Mouse (Mus musculus) left cerebral cortex, adult 18-20 months (tissue): ENCODE results near the gene Ercc4. TPM values are rescaled to one million over a fixed set of nuclear protein-coding genes. Genes with fewer than 3 reads are reported as not detected.

Experiments
- DNase-seq, 2 experiments: peaks; one replicate each; pipeline ENCODE4 v3.0.0; 2021 to 2022; ENCODE audit warnings: low spot score in 2 of 2, mixed read lengths in 1 of 2
- total RNA-seq, 2 experiments: library from RNA; stranded (reverse); gene quantifications; 2 replicates each; pipeline ENCODE4 v1.2.3; 2021

Gene Ercc4
- total RNA-seq, 2 experiments from 2014 or later, result 24.3 to 24.5 TPM

DNA sequence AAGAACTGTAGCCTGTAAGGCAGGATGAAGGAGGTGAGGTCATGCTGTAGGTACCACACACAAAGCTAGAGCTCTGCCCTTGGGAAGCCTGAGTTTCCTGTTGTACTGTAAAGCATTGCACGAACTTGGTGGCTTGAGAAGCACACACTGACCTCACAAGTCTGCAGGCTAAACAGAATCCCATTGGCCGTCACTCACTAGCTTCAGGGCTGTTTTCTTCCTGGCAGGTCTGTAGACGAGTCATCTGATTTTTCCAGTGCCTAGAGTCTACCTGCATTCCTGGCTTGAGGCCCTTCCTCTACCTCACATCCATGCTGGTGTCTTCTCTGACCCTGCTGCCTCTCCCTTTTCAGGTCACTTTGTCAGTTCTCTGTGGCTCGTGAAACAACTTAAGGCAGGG, 36.7 kb downstream of the Ercc4 start:
- no peak for DNase-seq

DNA sequence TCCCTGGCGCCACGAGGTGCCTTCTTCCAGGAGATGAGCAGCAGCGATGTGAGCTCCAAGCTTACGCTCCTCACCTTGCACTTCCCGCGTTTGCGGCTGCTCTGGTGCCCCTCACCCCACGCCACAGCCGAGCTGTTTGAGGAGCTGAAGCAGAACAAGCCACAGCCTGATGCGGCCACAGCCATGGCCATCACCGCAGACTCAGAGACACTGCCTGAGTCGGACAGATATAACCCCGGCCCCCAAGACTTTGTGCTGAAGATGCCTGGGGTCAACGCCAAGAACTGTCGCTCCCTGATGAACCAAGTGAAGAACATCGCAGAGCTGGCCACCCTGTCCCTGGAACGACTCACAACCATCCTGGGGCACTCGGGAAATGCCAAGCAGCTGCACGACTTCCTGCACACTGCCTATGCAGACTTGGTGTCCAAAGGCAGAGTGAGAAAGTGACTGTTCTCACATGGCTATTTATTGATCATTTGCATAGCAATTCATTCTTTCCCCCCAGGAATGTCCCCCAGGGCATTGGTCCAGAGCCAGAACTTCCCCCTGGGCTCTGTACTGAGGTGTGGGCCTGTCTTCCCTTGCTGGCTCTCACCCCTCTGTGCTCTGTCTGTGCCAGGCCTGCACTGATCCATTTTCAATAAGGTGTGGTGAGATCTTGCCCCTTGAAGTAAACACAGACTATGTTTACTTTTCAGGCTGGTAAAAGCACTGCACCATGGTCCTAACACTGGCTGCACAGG, 38.5 kb downstream of the Ercc4 start:
- DNase-seq, result no peak

DNA sequence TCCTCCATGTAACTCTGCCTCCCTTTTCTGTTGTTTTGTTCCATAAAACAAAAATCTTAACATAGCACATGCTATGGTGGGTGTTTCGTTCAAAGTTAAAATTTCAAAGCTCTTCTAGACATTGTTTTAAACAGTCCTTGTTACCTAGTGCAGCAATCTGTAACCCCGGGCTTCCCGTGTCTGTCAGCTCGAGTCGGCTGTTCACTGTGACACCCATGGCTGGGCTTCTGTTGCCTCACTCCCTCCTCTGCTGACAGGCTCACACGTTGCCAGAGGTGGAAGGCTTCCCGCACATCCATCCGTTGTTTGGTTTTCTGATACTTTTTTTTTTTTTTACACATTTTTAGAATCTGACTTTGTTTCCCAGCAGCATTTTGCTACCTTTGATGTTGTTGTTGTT, 40.5 kb downstream of the Ercc4 start:
- DNase-seq, result no peak

DNA sequence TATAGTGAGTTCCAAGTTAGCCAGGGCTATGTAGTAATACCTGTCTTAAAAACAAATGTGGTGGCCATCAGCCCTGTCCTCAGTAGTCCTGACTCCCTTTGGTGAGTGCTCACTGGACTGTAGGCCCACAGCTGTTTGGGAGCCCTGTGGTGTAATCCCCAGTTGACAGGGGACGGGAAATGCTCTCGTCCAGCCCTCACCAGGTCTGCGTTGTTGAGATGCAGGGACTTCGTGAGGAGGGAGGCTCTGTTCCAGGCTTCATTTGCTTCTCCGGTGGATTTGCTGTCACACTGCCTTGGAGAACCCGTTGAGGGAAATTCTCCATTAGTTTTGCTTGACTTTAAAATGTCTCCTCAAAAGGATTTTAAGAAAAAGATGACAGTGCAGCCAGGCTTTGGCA, 41.3 kb downstream of the Ercc4 start:
- DNase-seq, result no peak

DNA sequence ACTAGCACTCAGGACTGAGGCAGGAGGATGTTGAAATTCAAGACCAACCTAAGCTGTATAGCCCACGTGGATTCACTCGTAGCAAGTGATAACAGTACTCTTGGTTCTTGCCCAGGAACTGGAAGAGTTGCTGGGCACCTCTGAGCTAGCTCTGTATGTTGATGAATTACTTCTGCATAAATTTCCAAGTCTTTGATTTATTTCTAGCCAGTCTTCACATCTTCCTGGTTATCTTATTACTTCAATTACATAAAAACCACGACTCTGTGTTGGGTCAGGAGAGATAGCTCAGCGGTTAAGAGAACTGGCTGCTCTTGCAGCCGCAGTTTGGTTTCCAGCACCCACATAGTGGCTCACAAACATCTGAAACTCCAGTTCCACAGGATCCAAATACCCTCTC, 43.0 kb downstream of the Ercc4 start:
- no peak for DNase-seq

DNA sequence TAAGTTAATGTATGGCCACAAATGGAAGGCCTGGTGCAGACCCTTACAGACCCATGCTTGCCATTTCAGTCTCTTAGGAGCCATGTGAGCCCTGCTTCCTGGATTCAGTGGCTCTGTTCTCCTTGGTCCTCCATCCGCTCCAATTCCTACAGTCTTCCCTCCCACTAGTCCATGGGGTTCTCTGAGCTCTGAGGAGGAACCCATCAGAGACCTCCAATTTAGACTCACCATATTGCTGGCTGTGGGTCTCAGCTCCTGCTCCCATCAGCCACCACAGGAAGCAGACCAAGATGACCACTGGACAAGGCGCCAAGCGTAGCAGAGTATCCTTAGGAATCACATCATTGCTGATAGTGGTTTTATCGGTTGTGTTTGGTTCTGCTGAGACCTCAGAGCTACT, 43.7 kb downstream of the Ercc4 start:
- no peak for DNase-seq

DNA sequence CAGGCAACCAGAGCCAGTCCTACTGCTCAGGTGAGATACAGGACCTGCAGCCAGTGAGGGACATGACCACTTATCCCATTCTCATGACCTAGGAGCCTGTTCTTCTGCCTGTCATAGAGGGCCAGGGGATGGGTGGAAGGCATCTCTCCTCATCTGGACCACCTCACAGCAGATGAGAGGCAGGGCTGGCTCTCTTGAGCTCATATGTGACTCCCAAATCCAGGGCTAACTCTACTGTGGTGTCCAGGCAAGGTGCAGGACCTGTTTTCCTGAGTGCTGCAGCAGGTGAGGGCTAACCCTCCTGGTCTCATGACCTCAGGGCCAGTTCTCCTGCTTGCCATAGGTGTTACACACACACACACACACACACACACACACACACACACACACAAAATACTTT, 44.9 kb downstream of the Ercc4 start:
- DNase-seq, result no peak

DNA sequence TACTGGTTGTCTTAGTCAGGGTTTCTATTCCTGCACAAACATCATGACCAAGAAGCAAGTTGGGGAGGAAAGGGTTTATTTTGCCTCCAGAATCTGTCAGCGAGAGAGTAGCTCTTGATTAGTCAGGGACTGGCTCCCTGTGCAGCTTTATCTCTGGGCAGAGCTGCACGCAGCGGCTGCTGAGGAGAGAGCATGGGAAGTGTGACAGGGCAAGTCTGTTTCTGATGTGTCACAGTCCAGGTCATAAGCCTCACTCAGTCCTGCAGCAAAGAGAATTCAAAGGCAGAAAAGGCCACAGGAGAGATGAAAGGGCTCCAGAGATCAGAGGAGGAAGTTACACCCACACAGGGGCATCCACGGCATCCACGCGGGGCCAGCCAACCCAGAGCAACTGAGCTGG, 47.8 kb downstream of the Ercc4 start:
- no peak for DNase-seq

DNA sequence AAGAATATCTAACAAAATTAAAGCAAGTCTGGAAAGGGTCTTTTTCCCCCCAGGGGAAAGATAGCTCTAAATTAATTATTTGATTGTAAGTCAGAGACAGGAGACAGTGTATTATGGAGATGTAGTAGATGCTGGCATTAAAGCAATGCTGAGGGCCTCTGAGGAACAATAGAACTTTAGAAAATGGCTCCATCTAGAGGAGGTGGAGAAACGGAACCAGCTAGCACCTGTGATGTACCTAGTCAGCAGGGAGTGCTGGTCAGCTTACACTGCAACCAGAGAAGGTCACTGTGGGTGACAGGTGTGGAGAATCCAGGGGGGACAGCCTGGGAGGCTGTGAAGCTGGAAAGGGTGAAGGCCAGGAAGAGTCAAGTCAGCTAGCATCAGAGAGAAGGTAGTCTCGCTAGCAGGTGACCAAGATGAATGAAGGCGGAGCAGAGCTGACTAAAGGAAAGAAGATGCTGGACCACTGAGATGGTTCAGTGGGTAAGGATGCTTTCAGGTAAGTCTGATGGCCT, 48.7 kb downstream of the Ercc4 start:
- DNase-seq, result no peak

DNA sequence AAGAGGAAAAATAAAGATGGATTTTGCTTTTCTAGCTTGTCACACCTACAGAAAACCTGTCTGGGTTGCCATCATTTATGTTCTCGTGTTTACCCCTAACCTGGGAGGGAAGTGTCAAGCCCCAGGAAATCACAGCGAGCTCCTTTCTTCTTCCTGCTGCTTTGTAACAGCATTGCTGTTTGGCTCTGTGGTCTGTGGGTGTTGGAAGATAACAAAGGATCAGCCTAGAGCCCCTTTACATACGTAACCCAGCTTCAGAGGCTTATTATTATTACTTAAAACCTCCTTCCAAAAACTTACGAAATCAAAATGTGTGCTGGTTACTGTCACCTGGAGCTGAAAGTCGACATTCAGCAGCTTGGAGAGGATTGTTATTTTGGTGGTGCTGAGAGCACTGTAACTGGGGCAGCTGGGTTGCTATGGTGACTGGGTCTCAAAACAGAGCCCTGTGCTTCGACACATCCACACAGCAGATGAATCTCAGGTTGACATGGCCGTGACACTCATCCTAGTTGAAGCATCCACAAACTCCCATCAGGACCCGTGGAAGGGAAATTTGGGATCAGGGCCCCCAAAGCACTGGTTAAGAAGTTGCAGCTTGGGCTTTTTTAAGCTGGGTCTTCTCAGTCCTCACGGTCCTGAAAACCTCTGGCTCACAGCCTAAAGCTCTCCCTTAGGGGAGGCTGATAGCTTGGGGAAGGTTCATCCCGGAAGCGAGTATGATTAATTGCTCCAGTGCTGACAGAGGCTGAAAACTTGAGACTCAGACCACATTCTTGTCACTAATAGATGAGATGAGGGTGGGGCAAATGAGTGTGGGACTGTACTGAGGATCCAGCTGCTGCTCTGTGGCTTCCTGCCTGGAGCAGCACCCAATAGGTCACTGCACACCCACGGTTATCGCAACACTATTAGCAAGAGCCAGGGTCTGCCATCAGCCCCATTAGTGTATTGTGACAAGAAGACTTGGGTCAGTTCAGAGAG, 49.7 kb downstream of the Ercc4 start:
- peak; percentile 40 to 74 for DNase-seq

DNA sequence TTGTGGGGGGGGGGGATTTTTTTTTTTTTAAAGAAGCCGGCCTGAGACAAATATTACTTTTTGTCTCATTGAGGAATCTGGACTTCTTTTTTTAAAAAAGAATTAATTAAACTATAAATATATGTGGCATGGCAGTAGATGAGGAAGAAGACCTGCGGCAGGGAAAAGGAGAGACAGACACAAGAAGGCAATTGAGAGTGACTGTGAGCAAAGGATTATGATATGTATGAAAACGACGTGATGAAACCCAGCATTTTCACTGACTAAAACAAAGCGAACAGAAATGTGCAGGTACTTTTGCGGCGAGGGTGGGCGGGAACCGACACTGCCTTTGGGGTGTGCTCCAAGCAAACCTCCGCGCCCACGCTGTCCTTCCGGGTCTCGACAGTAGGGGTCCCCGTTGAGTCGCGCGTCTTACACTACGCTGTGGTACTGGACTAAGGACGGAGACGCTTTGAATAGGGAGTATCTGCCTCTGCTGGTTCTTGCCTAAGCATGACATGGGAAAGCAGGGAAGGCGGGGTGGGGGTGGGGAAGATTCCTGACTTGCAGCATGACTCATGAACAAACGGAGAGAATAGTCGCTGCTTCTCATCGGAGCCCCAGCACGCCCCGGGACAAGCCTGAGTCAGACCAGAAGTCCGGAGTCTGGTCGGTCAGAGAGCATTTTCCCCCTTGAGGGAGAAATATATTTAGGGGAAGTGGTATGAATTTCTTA, 50.6 kb downstream of the Ercc4 start:
- DNase-seq, result peak; percentile 95 to 96

DNA sequence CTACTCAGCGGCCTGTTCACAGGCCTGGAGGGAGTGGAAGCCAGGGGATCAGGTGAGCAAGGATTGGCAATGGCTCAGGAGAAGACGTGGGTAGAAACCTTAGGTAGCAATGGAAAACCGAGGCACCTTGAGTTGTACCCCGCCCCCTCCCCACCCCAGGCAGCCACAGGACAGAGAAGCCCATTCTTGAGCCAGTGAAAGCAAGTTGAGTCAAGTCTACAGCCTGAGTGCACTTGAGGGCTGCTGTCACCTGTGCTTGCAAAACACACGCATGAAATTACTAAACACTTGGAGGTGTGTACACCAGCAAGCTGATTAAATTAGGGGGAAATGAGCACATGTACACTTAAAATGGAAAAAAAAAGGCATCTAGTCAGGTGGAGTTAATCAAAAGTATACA, 52.0 kb downstream of the Ercc4 start:
- no peak for DNase-seq

DNA sequence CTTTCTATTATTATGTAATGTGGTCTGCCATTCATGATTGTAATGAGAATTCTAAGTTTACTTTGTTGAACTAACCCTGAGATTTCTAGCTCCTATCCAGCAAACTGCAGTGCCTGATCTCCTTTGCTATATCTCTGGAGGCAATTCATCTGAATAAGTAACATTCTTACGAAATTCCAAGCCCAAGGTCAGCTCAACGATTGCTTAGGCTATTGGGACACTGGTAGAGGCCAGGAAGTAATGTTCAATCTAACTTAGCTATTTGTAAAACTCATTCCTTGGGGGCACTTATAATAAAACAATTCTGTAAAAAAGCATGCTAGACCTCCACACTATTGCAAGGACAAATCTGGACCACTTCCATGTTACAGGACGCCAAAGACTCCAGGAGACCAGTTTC, 58.2 kb downstream of the Ercc4 start:
- no peak for DNase-seq

DNA sequence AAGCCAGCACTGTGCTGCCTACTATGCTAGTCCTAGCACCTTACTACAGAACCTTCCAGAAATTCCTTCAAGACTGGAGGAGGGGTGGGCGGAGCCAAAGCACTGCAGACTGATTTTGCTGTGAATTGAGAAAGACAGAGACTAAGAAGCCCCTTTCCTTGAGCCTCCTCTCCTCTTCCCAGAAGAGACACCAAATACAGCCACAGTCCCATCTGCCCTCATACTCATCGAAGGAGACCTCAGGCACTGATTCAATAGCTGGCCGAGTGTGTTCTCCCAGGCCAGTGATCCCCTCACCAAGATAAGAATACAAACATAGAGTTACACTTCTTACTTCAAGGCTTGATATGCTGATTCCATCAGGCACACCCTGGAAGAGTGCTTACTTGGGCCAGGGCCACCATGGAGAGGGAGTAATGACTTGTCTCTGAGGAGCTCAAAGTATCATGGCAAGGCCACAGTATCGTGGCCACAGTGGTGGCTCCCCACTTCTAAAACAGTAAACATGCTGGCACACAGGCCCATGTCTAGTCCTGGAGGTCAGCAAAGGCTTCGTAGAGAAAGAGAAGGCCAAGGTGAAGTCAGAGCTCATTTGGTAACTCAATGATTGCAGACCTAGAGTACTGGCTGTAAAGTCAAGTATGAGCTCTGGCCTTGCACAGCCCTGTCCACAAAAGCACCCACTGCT, 63.7 kb downstream of the Ercc4 start:
- no peak for DNase-seq

DNA sequence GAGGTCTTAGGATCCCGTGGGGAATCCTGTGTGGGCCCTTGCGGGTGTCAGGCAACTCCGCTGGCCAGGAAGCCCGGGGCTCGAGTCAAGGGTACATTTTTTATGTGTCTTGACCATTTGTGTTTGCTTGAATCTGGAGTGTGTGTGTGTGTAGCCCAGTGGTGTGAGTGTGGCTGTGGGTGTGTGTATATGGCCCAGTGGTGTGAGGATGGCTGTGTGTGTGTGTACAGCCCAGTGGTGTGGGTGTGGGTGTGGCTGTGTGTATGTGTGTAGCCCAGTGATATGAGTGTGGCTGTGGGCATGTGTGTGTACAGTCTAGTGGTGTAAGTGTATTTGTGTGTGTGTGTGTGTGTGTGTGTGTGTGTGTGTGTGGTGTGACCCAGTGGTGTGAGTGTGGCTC, 73.0 kb downstream of the Ercc4 start:
- DNase-seq, result no peak

DNA sequence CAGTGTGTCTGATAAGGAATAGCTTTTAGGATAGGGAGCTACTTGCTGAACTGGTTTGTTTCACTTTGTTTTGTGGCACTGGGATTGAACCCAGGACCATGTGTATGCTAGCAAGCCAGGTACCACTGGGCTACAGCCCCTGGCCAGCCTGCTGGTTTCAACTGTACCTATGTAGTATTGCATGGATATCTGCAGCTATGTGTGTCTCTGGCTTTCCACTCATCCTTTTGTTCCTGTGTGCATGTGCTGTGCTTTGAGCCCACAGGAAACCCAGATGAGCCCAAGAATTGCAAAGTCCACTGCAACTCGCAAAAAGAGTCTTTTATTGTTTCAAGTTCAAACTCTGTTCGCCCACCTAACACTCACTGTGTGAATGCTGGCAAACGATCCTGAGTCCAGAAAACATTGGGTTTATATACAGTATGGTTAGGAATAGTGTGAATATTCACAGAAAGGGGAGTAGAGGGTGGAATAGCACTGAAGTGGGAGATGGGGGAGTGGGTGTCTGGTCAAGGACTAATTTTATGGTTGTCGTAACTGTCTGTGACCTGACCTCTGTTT, 73.8 kb downstream of the Ercc4 start:
- no peak for DNase-seq

DNA sequence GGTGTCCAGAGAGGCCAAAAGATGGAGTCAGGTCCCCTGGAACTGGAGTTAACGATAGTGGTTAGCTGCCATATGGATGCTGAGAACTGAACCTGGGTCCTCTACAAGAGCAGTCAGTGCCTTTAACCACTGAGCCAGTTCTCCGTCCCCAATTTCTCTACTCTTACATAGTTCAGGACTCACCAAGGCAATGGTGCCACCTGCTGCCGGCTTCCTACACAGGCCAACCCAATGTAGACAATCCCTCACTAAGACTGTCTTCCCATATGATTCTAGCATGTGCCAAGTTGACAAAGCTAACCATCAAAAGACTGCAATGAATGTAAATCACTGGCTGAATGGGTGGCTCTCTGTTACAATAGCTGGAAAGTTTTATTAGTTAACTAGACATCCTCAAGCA, 74.9 kb downstream of the Ercc4 start:
- no peak for DNase-seq

DNA sequence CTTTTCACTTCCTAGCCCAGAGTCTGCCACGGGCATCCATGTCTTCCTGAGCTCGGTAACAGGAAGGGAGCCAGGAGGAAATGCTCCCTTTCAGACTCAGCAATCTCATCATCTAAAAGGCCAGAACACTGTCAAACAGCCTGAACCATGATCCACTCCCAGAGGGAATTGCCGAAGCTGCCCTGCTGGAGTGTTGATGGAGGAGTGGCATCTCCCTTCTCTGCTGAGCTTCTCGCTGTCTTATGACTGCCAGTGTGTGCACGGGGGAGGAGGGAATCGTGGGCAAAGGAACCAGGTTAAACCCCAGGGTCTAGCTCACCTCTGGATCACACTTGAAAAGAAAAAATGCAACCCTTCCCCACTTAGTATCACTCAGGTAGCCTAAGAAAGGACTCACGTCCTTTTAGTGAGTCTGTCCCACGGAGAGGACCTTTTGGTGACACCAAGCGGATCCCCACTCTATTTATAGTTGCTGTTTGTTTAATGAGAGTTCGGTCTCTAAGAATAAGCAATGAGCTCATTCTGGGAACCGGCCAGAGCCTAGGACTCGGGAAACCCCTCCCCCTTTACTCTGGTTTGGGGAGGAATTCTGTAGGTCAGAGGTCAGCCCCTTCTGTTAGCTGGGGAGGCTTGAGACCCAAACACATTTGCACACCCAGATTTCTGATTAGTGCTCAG, 80.1 kb downstream of the Ercc4 start:
- DNase-seq, result no peak

DNA sequence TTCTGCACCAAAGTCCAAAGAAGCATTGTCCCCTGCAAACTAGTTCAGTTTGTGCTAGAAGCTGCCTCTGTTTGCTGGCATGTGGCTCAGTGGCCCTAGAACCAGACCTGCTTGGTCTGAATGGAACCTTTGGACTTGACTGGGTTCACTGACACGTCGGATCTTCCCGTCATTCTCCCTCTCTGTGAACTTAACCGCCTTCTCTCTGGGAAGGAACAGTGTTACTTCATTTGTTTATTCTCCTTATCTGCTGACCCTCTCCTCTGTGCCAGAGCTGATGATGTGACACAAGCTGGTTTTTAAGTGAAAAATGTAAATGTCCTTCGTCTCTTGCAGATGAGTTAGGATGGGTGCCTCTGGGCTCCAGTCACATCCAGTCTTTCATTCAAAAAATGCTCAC, 81.0 kb downstream of the Ercc4 start:
- DNase-seq, result no peak

DNA sequence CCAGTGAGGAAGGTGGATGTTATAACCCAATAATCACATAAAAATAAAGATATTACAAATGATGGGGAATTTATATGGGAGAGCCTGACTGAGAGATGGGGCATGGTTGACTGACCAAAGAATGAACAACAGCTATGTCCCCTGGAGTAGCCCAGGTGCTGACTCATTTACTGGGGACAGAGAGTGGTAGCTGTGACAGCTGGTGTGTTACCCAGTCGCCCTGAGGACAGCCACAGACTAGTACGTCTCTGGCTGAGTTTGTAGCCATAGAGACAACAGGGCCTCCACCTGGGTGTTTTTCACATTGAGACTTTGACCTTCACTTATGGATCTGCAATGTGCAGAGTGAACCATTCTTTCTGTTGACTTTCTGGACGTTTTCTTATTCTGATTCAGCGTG, 81.7 kb downstream of the Ercc4 start:
- DNase-seq, result no peak
